Mouse (Mus musculus) erythroblast, embryonic 14.5 days (primary cell): ENCODE data around the gene 2610528A11Rik. TPM values are rescaled to one million over a fixed set of nuclear protein-coding genes. Genes with fewer than 3 reads are reported as not detected.

Source experiments
- H3K27me3 ChIP-seq: 2 replicates; pipeline ENCODE4 v1.6.1; 2012; ENCODE audit warnings: inconsistent platforms; ENCODE audit not compliant: control insufficient read depth
- H3K36me3 ChIP-seq: 2 replicates; pipeline ENCODE4 v1.6.1; 2012; ENCODE audit warnings: mild to moderate bottlenecking, inconsistent platforms; ENCODE audit not compliant: control insufficient read depth
- H3K4me1 ChIP-seq: 2 replicates; pipeline ENCODE4 v1.6.1; 2012; ENCODE audit warnings: inconsistent platforms; ENCODE audit not compliant: control insufficient read depth
- H3K4me3 ChIP-seq: replicated peaks from 2 replicates; pipeline ENCODE3; 2012; ENCODE audit warnings: moderate library complexity, mild to moderate bottlenecking, inconsistent platforms
- H3K9me3 ChIP-seq: 2 replicates; pipeline ENCODE4 v1.6.1; 2012; ENCODE audit warnings: low read length, inconsistent platforms, mixed read lengths; ENCODE audit not compliant: control insufficient read depth
- GATA1 ChIP-seq: IDR thresholded peaks from 2 replicates; pipeline ENCODE4 v1.6.1; 2012; ENCODE audit warnings: low read length, inconsistent platforms, mixed read lengths
- TAL1 ChIP-seq: IDR thresholded peaks from 3 replicates; pipeline ENCODE4 v1.6.1; 2012; ENCODE audit warnings: low read length, inconsistent platforms, mixed read lengths
- polyA plus RNA-seq: library from polyadenylated mRNA; stranded (reverse); fragments of >175 nt; gene quantifications from 2 replicates; pipeline ENCODE4 v1.2.3, GENCODE M21; 2012

Gene 2610528A11Rik
- polyA plus RNA-seq, 1 experiment = not detected

DNA sequence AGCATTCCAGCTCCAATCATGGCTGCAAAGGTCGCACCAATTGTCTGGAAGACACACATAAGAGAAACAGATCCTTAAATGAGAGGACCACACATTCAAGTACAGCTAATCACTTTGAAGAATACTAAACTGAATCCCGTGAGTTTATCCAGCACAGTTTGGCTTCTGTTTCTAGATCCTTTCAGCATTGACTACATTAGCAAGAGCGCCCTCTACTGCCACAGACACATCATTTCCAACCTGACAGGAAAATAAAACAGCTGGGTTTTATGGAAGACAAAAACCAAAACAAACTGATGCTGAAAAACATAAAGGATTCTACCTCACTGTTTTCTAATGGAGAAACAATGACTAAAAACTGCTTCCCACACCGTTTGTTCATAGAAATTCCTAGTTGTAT is 13.8 kb upstream of the 2610528A11Rik start:
- no peaks in the 10 kb centered on the region; the same call in 1 of the 2 replicates for H3K4me1 ChIP-seq
- H3K4me3 ChIP-seq = no peak overlapping the region
- no peak for TF ChIP-seq GATA1
- TF ChIP-seq TAL1 = no peak
- peaks cover 99% of the 10 kb centered on the region for H3K36me3 ChIP-seq
- no peaks in the 10 kb centered on the region for H3K27me3 ChIP-seq
- no peaks in the 10 kb centered on the region for H3K9me3 ChIP-seq

DNA sequence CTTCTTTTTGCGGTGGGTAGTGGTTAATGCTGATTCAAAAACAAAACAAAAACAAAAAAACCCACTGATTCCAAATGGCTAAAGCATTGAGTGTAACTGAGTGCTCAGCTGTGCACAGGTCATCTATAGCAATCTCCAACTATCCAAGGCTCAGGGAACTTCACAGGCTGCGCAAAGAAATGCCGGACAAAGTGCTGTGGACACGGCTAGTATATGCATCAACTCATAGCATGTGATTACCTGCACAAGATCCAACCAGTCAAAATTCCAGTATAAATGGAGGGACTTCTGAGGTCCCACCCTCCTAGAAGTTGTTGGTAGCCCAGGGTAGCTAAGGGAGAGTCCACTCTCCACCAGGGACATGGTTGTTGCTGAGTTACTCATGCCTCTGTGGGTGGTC is 5.4 kb upstream of the 2610528A11Rik start:
- TF ChIP-seq TAL1 = no peak
- no peak for TF ChIP-seq GATA1
- Histone ChIP-seq H3K4me3 (no peak overlapping the region), H3K4me1 (no peaks in the 10 kb centered on the region), H3K36me3 (peaks cover 65% of the 10 kb centered on the region), H3K9me3 (no peaks in the 10 kb centered on the region), H3K27me3 (no peaks in the 10 kb centered on the region)

DNA sequence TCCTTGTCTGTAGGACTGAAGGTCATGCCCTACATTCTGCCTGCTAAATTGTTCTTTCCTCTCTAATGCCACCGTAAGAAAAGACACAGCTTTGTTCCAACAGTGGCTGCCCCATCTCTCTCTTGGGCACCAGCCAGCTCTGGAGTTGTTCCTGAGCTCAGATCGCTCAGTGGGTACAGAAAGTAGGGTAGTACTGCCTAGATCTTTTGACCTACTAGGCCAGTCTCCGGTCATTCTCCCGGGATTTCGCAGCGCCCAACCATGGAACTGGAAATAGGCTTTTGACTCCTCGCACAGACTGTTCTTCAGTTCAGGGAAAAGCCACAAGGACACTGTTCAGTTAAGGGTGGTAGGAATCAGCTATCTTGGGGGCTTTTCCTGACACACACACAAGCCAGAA is 891 bp downstream of the 2610528A11Rik start:
- TF ChIP-seq GATA1 (no peak), TAL1 (no peak)
- no peaks in the 10 kb centered on the region for H3K4me1 ChIP-seq
- H3K4me3 ChIP-seq = no peak overlapping the region
- peaks cover 4% of the 10 kb centered on the region for H3K36me3 ChIP-seq
- no peaks in the 10 kb centered on the region for H3K9me3 ChIP-seq
- H3K27me3 ChIP-seq = no peaks in the 10 kb centered on the region

DNA sequence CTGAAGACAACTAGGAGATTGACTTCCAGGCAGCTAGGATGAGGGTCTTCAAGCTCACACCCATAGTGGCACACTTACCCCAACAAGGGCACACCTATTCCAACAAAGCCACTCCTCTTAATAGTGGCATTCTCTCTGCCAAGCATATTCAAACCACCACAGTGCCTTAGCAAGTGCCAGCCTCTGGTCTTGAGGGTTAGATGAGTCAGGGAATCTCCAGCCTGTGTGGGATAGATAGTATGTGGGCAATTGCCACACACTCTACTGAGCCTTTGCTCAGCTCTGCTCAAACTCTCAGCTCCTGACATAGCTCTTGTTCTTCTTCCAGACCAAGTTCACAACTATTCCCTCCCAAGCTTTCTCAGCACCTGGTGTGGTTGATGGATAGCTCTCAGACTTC is 2.5 kb downstream of the 2610528A11Rik start:
- no peaks in the 10 kb centered on the region for H3K4me1 ChIP-seq
- TF ChIP-seq TAL1 = no peak
- TF ChIP-seq GATA1 = no peak

DNA sequence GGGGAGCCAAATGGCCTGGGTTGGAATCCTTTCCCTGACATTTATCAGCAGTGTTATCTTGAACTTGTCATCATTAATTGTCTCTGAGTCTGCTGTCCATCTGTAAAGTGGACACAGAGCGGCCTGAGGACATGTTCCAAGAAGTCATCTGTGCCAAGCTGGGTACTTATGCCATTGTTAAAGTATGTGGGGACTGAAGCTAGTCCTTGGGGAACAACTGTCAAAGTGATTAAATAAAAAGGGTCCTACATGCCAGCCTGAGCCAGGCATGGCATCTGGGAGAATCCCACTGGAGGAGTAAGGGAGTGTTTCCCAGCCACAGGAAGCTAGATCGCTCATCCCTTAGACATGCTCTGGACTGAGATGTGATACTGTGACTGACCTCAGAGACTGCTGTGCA is 3.4 kb downstream of the 2610528A11Rik start:
- TF ChIP-seq GATA1 (no peak), TAL1 (no peak)
- H3K4me3 ChIP-seq = no peak overlapping the region
- no peaks in the 10 kb centered on the region for H3K9me3 ChIP-seq
- no peaks in the 10 kb centered on the region for H3K36me3 ChIP-seq
- no peaks in the 10 kb centered on the region for H3K27me3 ChIP-seq
- H3K4me1 ChIP-seq = no peaks in the 10 kb centered on the region

More for the DNA sequence above, 2.5 kb downstream of the 2610528A11Rik start:
- H3K4me3 ChIP-seq = no peak overlapping the region
- H3K9me3 ChIP-seq = no peaks in the 10 kb centered on the region
- no peaks in the 10 kb centered on the region for H3K27me3 ChIP-seq
- no peaks in the 10 kb centered on the region for H3K36me3 ChIP-seq

DNA sequence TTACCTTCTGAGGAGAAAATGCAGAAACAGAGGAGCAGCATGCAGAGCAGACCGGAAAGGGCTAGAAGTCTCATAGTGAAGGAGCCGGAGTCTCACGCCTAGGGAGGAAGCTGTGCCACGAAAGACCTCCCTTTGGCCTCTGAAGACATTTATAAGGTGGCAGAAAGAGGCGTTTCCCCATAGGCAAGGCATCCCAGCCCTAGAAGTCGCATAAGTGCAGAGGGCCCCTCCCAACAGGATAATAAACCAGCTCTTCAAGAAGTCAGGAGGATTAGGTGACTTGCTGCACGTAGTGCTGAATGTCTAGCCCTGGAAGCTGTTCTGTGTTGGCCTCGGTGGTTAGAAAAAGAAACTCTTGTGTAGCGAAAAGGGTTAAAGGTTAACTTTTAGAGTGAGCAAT is 3.8 kb downstream of the 2610528A11Rik start:
- Histone ChIP-seq H3K4me1 (no peaks in the 10 kb centered on the region), H3K9me3 (no peaks in the 10 kb centered on the region), H3K36me3 (no peaks in the 10 kb centered on the region), H3K27me3 (no peaks in the 10 kb centered on the region), H3K4me3 (no peak overlapping the region)
- TF ChIP-seq TAL1 (no peak), GATA1 (no peak)

DNA sequence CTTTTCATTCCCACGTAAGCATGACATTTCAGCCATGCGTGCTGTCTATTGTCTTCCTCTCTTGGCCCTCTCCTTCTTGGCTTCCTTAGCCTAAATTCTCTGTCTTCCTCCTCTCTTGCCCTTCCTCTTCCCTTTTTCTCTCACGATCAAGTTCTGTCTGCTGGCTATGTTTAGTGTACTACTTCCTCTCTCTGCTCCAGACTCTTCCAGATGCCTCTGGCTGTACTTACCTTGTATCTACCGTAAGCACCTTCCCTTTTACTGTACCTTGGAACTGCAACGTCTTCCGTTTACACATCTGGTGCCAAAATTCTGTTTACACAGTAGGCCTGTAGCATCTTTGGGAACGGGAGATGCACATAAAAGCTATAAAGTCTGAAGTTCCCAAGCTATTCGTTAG is 4.4 kb downstream of the 2610528A11Rik start:
- Histone ChIP-seq H3K4me3 (no peak overlapping the region), H3K27me3 (no peaks in the 10 kb centered on the region), H3K36me3 (no peaks in the 10 kb centered on the region), H3K4me1 (no peaks in the 10 kb centered on the region), H3K9me3 (no peaks in the 10 kb centered on the region)
- no peak for TF ChIP-seq TAL1
- no peak for TF ChIP-seq GATA1

DNA sequence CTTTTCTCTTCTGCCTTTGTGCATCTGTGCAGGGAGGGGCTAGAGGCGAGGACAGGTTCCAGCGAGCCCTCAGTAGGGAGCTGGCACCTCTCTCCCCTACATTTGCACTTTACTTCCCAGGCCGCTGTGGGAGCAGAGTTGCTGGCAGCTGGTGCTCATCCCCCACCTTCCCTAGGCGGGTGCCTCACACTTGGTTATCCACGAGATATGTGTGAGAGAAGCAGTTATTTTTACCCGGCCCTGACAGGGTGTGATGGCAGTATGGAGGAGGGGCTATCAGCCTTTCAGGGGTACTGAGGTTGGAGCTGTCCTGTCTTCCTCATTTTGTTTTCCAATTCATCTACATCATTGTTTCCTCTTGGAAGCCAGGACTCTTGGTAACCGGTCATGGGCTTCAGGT is 8.0 kb downstream of the 2610528A11Rik start:
- Histone ChIP-seq H3K4me3 (no peak overlapping the region), H3K27me3 (peaks cover 3% of the 10 kb centered on the region; the same call in 1 of the 2 replicates), H3K9me3 (no peaks in the 10 kb centered on the region), H3K4me1 (no peaks in the 10 kb centered on the region), H3K36me3 (no peaks in the 10 kb centered on the region)
- TF ChIP-seq TAL1 (no peak), GATA1 (no peak)

DNA sequence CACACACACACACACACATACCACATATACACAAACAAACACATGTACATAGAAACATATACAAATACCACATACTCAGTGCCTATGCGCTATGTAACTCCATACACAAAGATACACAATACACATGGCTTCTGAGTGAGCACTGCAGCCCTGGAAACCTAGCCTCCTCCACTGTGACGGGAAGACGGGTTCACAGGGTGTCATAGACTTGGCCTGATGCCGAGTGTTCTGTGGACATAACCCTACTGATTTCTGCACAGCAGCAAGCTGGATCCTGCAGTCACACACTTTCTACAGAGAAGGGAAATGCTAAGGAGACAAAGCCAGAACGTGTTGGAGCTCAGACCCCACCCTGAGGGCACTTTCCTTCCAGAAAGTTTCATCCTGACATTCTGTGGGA is 9.1 kb downstream of the 2610528A11Rik start:
- no peaks in the 10 kb centered on the region for H3K36me3 ChIP-seq
- no peak overlapping the region for H3K4me3 ChIP-seq
- TF ChIP-seq GATA1 = no peak
- TF ChIP-seq TAL1 = no peak
- peaks cover 3% of the 10 kb centered on the region; the same call in 1 of the 2 replicates for H3K27me3 ChIP-seq
- H3K9me3 ChIP-seq = no peaks in the 10 kb centered on the region
- no peaks in the 10 kb centered on the region for H3K4me1 ChIP-seq

DNA sequence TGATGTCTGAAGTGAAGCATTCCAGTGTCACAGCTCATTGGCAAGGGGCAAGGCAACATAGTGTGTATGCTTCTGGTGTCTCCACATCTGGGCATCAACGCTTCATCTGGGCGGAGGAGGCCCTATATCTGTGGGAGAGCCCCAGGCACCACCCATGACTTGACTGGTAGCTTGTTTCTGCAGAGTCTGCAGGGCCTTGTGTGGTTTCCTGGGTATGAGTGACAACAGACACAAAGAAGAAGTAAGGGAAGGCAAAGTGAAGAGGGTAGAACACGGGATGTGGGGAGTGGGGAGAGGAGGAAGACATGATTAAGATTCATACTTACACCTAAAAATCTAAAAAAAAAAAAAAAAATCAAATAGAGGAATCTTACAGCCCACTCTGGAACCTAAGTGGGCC is 11.3 kb downstream of the 2610528A11Rik start:
- Histone ChIP-seq H3K4me3 (no peak overlapping the region), H3K27me3 (peaks cover 23% of the 10 kb centered on the region)

More for the DNA sequence above, 11.3 kb downstream of the 2610528A11Rik start:
- TF ChIP-seq TAL1 (no peak), GATA1 (no peak)
- no peaks in the 10 kb centered on the region for H3K36me3 ChIP-seq
- no peaks in the 10 kb centered on the region for H3K9me3 ChIP-seq
- H3K4me1 ChIP-seq = no peaks in the 10 kb centered on the region
